Mouse (Mus musculus) heart, embryonic 12.5 days (tissue): Measurements from ENCODE around the gene Ostm1. TPM values are rescaled to one million over a fixed set of nuclear protein-coding genes. Genes with fewer than 3 reads are reported as not detected.

Source experiments
- ATAC-seq: fragments of 200-750 bp; cut with Nextera tagmentation; 2 replicates; pipeline ENCODE4 v1.8.0; 2017; ENCODE audit warnings: moderate TSS enrichment, moderate library complexity; ENCODE audit not compliant: insufficient number of reproducible peaks, low FRiP score
- H3K27ac ChIP-seq: fragments of 300-500 bp; sonication (generic); 2 replicates; pipeline ENCODE4 v1.5.1; 2016; ENCODE audit warnings: mild to moderate bottlenecking, moderate library complexity; ENCODE audit not compliant: poor library complexity, severe bottlenecking
- H3K27me3 ChIP-seq: fragments of 300-500 bp; sonication (generic); replicated peaks from 2 replicates; pipeline ENCODE4 v1.6.1; 2016; ENCODE audit warnings: mild to moderate bottlenecking, moderate library complexity
- H3K36me3 ChIP-seq: fragments of 300-500 bp; sonication (generic); 2 replicates; pipeline ENCODE4 v1.6.1; 2016; ENCODE audit warnings: mild to moderate bottlenecking, moderate library complexity
- H3K4me1 ChIP-seq: fragments of 300-500 bp; sonication (generic); replicated peaks from 2 replicates; pipeline ENCODE4 v1.6.1; 2016; ENCODE audit warnings: mild to moderate bottlenecking
- H3K4me2 ChIP-seq: fragments of 300-500 bp; sonication (generic); 2 replicates; pipeline ENCODE4 v1.6.1; 2016; ENCODE audit warnings: mild to moderate bottlenecking, moderate library complexity
- H3K4me3 ChIP-seq: fragments of 300-500 bp; sonication (generic); 2 replicates; pipeline ENCODE4 v1.5.1; 2016; ENCODE audit warnings: mild to moderate bottlenecking
- H3K9ac ChIP-seq: fragments of 300-500 bp; sonication (generic); 2 replicates; pipeline ENCODE4 v1.6.1; 2016; ENCODE audit warnings: mild to moderate bottlenecking, moderate library complexity
- H3K9me3 ChIP-seq: fragments of 300-500 bp; sonication (generic); replicated peaks from 2 replicates; pipeline ENCODE4 v1.6.1; 2016; ENCODE audit warnings: mild to moderate bottlenecking, moderate library complexity
- WGBS: fragments of 180-500 bp; shearing (Covaris S2); methylation state at CpG from one replicate; pipeline ENCODE4 v1.1.7; 2016; 5-methylcytosine and 5-hydroxymethylcytosine counted together
- polyA plus RNA-seq: library from polyadenylated mRNA; unstranded; fragments of >200 nt; fragmentation: Nextera tagmentation; extraction: Ambion mirVana; gene quantifications from 2 replicates; pipeline ENCODE4 v1.2.1, GENCODE M21; 2016

The Ostm1 gene
- polyA plus RNA-seq, 1 experiment from 2014 or later, result 28.6 TPM

- Histone ChIP-seq H3K9me3 (0 out of 2 replicates have a peak, but pooled peaks cover 2% of the 10 kb centered on the region), H3K36me3 (no peaks in the 10 kb centered on the region), H3K4me3 (no peak overlapping the region), H3K27me3 (0 out of 2 replicates have a peak, but pooled peaks cover 8% of the 10 kb centered on the region), H3K4me1 (peaks cover 6% of the 10 kb centered on the region), H3K27ac (no peak overlapping the region), H3K4me2 (peak overlapping the region; percentile 57), H3K9ac (no peak overlapping the region)
- 14% methylated on average over 9 of the region's 9 CpGs for WGBS
- no peak for ATAC-seq
These were observed 131.1 kb downstream of the Ostm1 start for GRCm38 (mm10) chr10:42714676-42715075.

GRCm38 (mm10) chr10:42715366-42716035 lies 131.9 kb downstream of the Ostm1 start:
- no peak overlapping the region for H3K27ac ChIP-seq
- WGBS, result 19% methylated on average over 19 of the region's 19 CpGs

GRCm38 (mm10) chr10:42722116-42722515 lies 138.5 kb downstream of the Ostm1 start:
- WGBS, result 87% methylated on average over 5 of the region's 5 CpGs
- Histone ChIP-seq H3K4me1 (no peaks in the 10 kb centered on the region), H3K9me3 (no peaks in the 10 kb centered on the region), H3K4me3 (no peak overlapping the region), H3K27ac (no peak overlapping the region), H3K36me3 (no peaks in the 10 kb centered on the region), H3K4me2 (no peak overlapping the region), H3K27me3 (no peaks in the 10 kb centered on the region), H3K9ac (no peak overlapping the region)
- no peak for ATAC-seq

More at GRCm38 (mm10) chr10:42715366-42716035, 131.9 kb downstream of the Ostm1 start:
- no peaks in the 10 kb centered on the region for H3K9me3 ChIP-seq
- ATAC-seq, result no peak
- H3K4me2 ChIP-seq, result peak overlapping the region; percentile 57
- H3K4me3 ChIP-seq, result peak overlapping the region; percentile 10; the same call in 1 of the 2 replicates
- peaks cover 6% of the 10 kb centered on the region for H3K4me1 ChIP-seq
- no peak overlapping the region for H3K9ac ChIP-seq
- H3K27me3 ChIP-seq, result 0 out of 2 replicates have a peak, but pooled peaks cover 8% of the 10 kb centered on the region
- no peaks in the 10 kb centered on the region for H3K36me3 ChIP-seq

- no peak for ATAC-seq
- no peak overlapping the region for H3K4me2 ChIP-seq
- 75% methylated on average over 13 of the region's 13 CpGs for WGBS
- no peaks in the 10 kb centered on the region for H3K36me3 ChIP-seq
- H3K4me3 ChIP-seq, result no peak overlapping the region
- H3K9ac ChIP-seq, result no peak overlapping the region
- H3K9me3 ChIP-seq, result no peaks in the 10 kb centered on the region
- 0 out of 2 replicates have a peak, but pooled peaks cover 3% of the 10 kb centered on the region for H3K27me3 ChIP-seq
- no peaks in the 10 kb centered on the region for H3K4me1 ChIP-seq
- no peak overlapping the region for H3K27ac ChIP-seq
These were observed 139.9 kb downstream of the Ostm1 start for GRCm38 (mm10) chr10:42723275-42724232.

- Histone ChIP-seq H3K36me3 (no peaks in the 10 kb centered on the region), H3K9ac (no peak overlapping the region), H3K27ac (no peak overlapping the region), H3K27me3 (0 out of 2 replicates have a peak, but pooled peaks cover 3% of the 10 kb centered on the region), H3K4me3 (no peak overlapping the region), H3K9me3 (no peaks in the 10 kb centered on the region; the same call in 1 of the 2 replicates), H3K4me2 (no peak overlapping the region), H3K4me1 (no peaks in the 10 kb centered on the region)
- 60% methylated on average over 2 of the region's 2 CpGs for WGBS
- ATAC-seq, result no peak
These were observed 146.0 kb downstream of the Ostm1 start for GRCm38 (mm10) chr10:42729607-42730006.

GRCm38 (mm10) chr10:42734546-42735060 lies 151.0 kb downstream of the Ostm1 start:
- no peaks in the 10 kb centered on the region for H3K27me3 ChIP-seq
- no peaks in the 10 kb centered on the region for H3K36me3 ChIP-seq
- H3K4me3 ChIP-seq, result no peak overlapping the region
- H3K9me3 ChIP-seq, result no peaks in the 10 kb centered on the region; the same call in 1 of the 2 replicates
- no peaks in the 10 kb centered on the region for H3K4me1 ChIP-seq
- H3K9ac ChIP-seq, result no peak overlapping the region
- H3K4me2 ChIP-seq, result no peak overlapping the region
- ATAC-seq, result no peak
- no peak overlapping the region for H3K27ac ChIP-seq
- 50% methylated on average over 5 of the region's 5 CpGs for WGBS

GRCm38 (mm10) chr10:42751813-42752212 lies 168.2 kb downstream of the Ostm1 start:
- H3K27ac ChIP-seq, result no peak overlapping the region
- H3K27me3 ChIP-seq, result no peaks in the 10 kb centered on the region
- no peaks in the 10 kb centered on the region for H3K9me3 ChIP-seq
- no peak overlapping the region for H3K4me2 ChIP-seq
- H3K4me1 ChIP-seq, result no peaks in the 10 kb centered on the region
- H3K4me3 ChIP-seq, result no peak overlapping the region
- H3K36me3 ChIP-seq, result no peaks in the 10 kb centered on the region
- H3K9ac ChIP-seq, result no peak overlapping the region
- ATAC-seq, result no peak
- 67% methylated on average over 10 of the region's 10 CpGs for WGBS

Other genes starting within 250 kb of the Ostm1 start
- 13.5 and 14.1 TPM in 2 replicates for gene Afg1l, start 105.3 kb upstream of the Ostm1 start, polyA plus RNA-seq
- 353 and 382 TPM in 2 replicates for gene Snx3, start 81.8 kb upstream of the Ostm1 start, polyA plus RNA-seq
- 0.08 TPM in 1 of 2 replicates, not detected in the other for gene Nr2e1, start 190 bp upstream of the Ostm1 start, polyA plus RNA-seq
- 19.5 and 21.0 TPM in 2 replicates for gene Sec63, start 177.7 kb downstream of the Ostm1 start, polyA plus RNA-seq